Mouse (Mus musculus) liver, postnatal 0 days (tissue): Measurements from ENCODE around the gene Mcoln3.

Source experiments
- CTCF ChIP-seq: sonication (generic); IDR thresholded peaks from 2 replicates; pipeline ENCODE4 v1.5.1; 2016; ENCODE audit warnings: antibody characterized with exemption, low read depth
- EP300 ChIP-seq: IDR thresholded peaks from 2 replicates; pipeline ENCODE4 v1.6.1; 2016; ENCODE audit warnings: antibody characterized with exemption, low read depth, mild to moderate bottlenecking

DNA sequence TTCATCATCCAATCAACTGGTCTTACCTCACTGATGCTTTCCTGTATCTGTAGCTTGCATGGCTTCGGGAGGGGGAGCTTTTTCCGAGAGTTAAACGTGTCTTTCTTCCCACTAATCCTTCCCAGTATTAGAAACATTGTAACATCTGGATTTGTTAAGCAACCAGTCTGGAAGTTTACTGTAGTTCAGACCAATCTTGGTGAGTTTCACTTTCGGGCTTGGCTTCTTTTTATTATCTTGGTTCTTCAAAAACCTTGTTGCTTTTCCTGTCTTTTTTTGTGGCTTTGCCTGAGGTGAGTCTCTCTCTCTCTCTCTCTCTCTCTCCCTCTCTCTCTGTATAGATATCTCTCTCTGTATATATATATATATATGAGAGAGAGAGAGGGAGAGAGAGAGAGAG lies 40.8 kb downstream of the Mcoln3 start:
- TF ChIP-seq CTCF (no peak), EP300 (no peak)
